Mouse (Mus musculus) E14TG2a.4 (cell line): Measurements from ENCODE around the gene Gm45234.

ENCODE experiments used
- CTCF ChIP-seq: conservative IDR thresholded peaks from 2 replicates; pipeline ENCODE4 v1.5.1; 2014; ENCODE audit warnings: low read length
- NANOG ChIP-seq: IDR thresholded peaks from 2 replicates; pipeline ENCODE4 v1.6.1; 2014; ENCODE audit warnings: borderline replicate concordance, low read length, mixed read lengths

DNA sequence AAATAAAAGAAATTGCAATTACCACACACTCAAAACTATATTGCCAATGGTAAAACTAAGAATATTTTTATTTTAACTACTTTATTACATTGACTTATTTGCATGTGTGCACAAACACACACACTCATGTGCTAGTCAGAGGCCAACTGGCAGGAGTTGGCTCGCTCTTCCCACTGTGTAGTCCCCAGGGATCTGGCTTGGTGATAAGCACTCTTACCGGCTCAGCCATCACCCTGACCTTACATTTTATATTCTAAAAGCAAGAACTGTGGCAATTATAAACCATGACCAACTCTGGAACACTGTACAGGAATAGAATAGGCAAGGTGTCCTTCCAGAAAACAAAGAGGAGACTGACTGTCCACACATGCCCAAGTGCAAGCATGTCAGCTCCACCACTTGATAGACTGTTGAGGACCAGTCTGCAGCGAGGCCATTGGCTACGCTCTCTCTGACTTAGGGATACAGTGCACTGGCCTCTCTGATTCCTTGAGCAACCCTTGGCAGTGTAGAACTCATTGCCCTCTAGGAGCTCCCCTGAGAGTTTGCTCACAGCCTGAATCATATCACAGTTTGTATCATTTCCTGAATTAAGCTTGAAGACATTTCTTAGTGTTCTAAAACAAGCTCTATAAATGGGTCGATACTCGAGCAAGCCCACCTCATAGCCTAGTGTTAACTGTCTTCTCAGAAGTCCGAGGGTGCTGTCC lies 59.2 kb downstream of the Gm45234 start:
- no peak for TF ChIP-seq CTCF
- no peak for TF ChIP-seq NANOG
